Mouse (Mus musculus) stomach, embryonic 16.5 days (tissue): ENCODE results near the gene Prdm10. TPM values are rescaled to one million over a fixed set of nuclear protein-coding genes. Genes with fewer than 3 reads are reported as not detected.

Experiments
- ATAC-seq: fragments of 200-750 bp; cut with Nextera tagmentation; 2 replicates; pipeline ENCODE4 v1.8.0; 2017; ENCODE audit warnings: moderate number of reproducible peaks, moderate TSS enrichment; ENCODE audit not compliant: insufficient read depth, low FRiP score
- H3K27ac ChIP-seq: fragments of 300-500 bp; sonication (generic); 2 replicates; pipeline ENCODE4 v1.5.1; 2014; ENCODE audit warnings: low read length
- H3K27me3 ChIP-seq: fragments of 300-500 bp; sonication (generic); 2 replicates; pipeline ENCODE4 v1.6.1; 2014; ENCODE audit warnings: low read length, control low read depth, mixed read lengths; ENCODE audit not compliant: control insufficient read depth, insufficient read depth
- H3K36me3 ChIP-seq: fragments of 300-500 bp; sonication (generic); 2 replicates; pipeline ENCODE4 v1.6.1; 2014; ENCODE audit warnings: low read length; ENCODE audit not compliant: control insufficient read depth, insufficient read depth
- H3K4me1 ChIP-seq: fragments of 300-500 bp; sonication (generic); 2 replicates; pipeline ENCODE4 v1.6.1; 2014; ENCODE audit warnings: low read length, control low read depth, mixed read lengths; ENCODE audit not compliant: control insufficient read depth, insufficient read depth
- H3K4me2 ChIP-seq: fragments of 300-500 bp; sonication (generic); 2 replicates; pipeline ENCODE4 v1.6.1; 2014; ENCODE audit warnings: low read depth, low read length, mixed read lengths
- H3K4me3 ChIP-seq: fragments of 300-500 bp; sonication (generic); replicated peaks from 2 replicates; pipeline ENCODE4 v1.5.1; 2014; ENCODE audit warnings: mild to moderate bottlenecking, low read length
- H3K9ac ChIP-seq: fragments of 300-500 bp; sonication (generic); 2 replicates; pipeline ENCODE4 v1.6.1; 2014; ENCODE audit warnings: low read length
- H3K9me3 ChIP-seq: fragments of 300-500 bp; sonication (generic); replicated peaks from 2 replicates; pipeline ENCODE4 v1.6.1; 2016; ENCODE audit warnings: low read length, control low read depth; ENCODE audit not compliant: control insufficient read depth
- WGBS: fragments of 180-500 bp; shearing (Covaris S2); extraction: QIAGEN DNeasy Blood & Tissue Kit; methylation state at CpG from one replicate; pipeline ENCODE4 v1.1.7; 2014; 5-methylcytosine and 5-hydroxymethylcytosine counted together
- polyA plus RNA-seq: library from polyadenylated mRNA; unstranded; fragments of >200 nt; fragmentation: Nextera tagmentation; extraction: Ambion mirVana; gene quantifications from 2 replicates; pipeline ENCODE4 v1.2.1, GENCODE M21; 2015

Gene Prdm10
- polyA plus RNA-seq, 1 experiment from 2014 or later: 4.8 TPM

- no peaks in the 10 kb centered on the region for H3K4me1 ChIP-seq
- WGBS: 91% methylated on average over 3 of the region's 3 CpGs
- H3K27me3 ChIP-seq: no peaks in the 10 kb centered on the region
- H3K4me2 ChIP-seq: no peak overlapping the region
- H3K36me3 ChIP-seq: peaks cover 4% of the 10 kb centered on the region; the same call in 1 of the 2 replicates
- H3K9me3 ChIP-seq: no peaks in the 10 kb centered on the region
- H3K27ac ChIP-seq: no peak overlapping the region
- no peak overlapping the region for H3K9ac ChIP-seq
- H3K4me3 ChIP-seq: no peak overlapping the region
- ATAC-seq: no peak
Observed at GRCm38 (mm10) chr9:31330816-31331215, 50.5 kb downstream of the Prdm10 start.

- no peak overlapping the region for H3K4me2 ChIP-seq
- no peaks in the 10 kb centered on the region for H3K9me3 ChIP-seq
- H3K27me3 ChIP-seq: no peaks in the 10 kb centered on the region
- peaks cover 4% of the 10 kb centered on the region; the same call in 1 of the 2 replicates for H3K36me3 ChIP-seq
- no peak overlapping the region for H3K27ac ChIP-seq
- H3K4me3 ChIP-seq: no peak overlapping the region
- no peak overlapping the region for H3K9ac ChIP-seq
- no peak for ATAC-seq
- 73% methylated on average over 4 of the region's 4 CpGs for WGBS
- no peaks in the 10 kb centered on the region for H3K4me1 ChIP-seq
Observed at GRCm38 (mm10) chr9:31331246-31331645, 50.9 kb downstream of the Prdm10 start.

DNA sequence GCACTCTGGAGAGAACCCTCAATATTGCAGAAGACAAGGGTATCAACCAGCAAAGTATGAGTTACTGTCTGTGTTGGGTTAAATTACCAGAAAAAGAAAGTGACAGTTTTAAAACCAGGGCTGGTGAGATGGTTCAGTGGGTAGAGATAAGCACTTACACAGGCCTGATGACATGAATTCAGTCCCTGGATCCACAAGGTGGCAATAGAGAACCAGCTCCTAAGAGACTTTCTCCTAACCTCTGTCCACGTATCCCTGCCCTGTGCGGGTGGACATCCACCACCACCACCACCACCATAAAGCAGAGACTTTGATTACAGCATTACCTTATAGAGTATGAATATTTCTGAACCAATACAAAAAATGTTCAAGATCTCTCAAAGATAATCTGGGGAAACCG is 51.6 kb downstream of the Prdm10 start:
- 66% methylated on average over 3 of the region's 3 CpGs for WGBS

DNA sequence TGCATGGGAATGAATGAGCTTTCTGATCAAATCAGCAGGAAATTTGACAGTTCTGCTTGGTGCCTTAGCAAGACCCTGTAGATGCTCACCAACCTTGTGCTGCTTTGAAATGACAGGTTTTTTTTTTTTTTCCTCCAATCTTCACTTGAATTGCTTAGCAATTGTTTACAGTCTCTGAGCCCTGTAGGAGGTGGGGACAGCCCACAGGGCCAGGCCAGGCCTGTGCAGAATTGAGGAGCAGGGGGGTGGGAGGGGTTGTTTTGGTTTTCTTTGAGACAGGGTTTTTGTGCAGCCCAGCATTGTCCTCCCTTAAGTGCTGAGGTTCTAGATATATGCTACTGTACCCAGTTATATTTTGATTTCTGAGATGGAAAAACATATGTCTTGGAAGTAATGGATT is 52.5 kb downstream of the Prdm10 start:
- Histone ChIP-seq H3K4me1 (no peaks in the 10 kb centered on the region), H3K4me2 (no peak overlapping the region), H3K4me3 (no peak overlapping the region), H3K27ac (no peak overlapping the region), H3K36me3 (peaks cover 4% of the 10 kb centered on the region; the same call in 1 of the 2 replicates), H3K9me3 (no peaks in the 10 kb centered on the region), H3K9ac (no peak overlapping the region), H3K27me3 (no peaks in the 10 kb centered on the region)
- ATAC-seq: no peak

More for the DNA sequence above, 51.6 kb downstream of the Prdm10 start:
- ATAC-seq: no peak
- peaks cover 4% of the 10 kb centered on the region; the same call in 1 of the 2 replicates for H3K36me3 ChIP-seq
- no peak overlapping the region for H3K9ac ChIP-seq
- no peaks in the 10 kb centered on the region for H3K27me3 ChIP-seq
- no peaks in the 10 kb centered on the region for H3K4me1 ChIP-seq
- no peak overlapping the region for H3K4me2 ChIP-seq
- H3K9me3 ChIP-seq: no peaks in the 10 kb centered on the region
- H3K4me3 ChIP-seq: no peak overlapping the region
- H3K27ac ChIP-seq: no peak overlapping the region

GRCm38 (mm10) chr9:31334991-31335390 is 54.7 kb downstream of the Prdm10 start:
- H3K9me3 ChIP-seq: no peaks in the 10 kb centered on the region
- H3K4me1 ChIP-seq: no peaks in the 10 kb centered on the region
- no peak overlapping the region for H3K9ac ChIP-seq
- H3K36me3 ChIP-seq: peaks cover 1% of the 10 kb centered on the region; the same call in 1 of the 2 replicates
- no peak for ATAC-seq
- H3K4me3 ChIP-seq: no peak overlapping the region
- no peaks in the 10 kb centered on the region for H3K27me3 ChIP-seq
- no peak overlapping the region for H3K4me2 ChIP-seq
- no peak overlapping the region for H3K27ac ChIP-seq
- 90% methylated on average over 6 of the region's 6 CpGs for WGBS

- H3K27me3 ChIP-seq: no peaks in the 10 kb centered on the region
Observed at GRCm38 (mm10) chr9:31344289-31344831, 64.0 kb downstream of the Prdm10 start.

DNA sequence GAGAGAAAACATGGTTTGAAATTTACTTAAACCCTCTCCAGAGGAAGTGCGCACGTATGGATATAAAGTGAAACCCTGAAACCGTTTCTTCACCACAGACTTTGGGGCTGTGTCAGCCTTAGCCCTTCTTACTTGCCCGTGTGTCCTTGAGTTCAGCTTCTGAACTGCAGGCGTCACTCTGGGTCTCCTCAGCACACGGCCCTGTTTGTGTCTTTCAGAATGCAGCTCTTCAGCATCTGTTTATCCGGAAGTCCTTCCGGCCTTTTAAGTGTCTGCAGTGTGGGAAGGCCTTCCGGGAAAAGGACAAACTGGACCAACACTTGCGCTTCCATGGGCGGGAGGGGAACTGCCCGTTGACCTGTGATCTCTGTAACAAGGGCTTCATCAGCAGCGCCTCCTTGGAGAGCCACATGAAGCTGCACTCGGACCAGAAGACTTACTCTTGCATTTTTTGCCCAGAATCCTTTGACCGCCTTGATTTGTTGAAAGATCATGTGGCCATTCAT is 66.3 kb downstream of the Prdm10 start:
- H3K4me1 ChIP-seq: no peaks in the 10 kb centered on the region
- no peak overlapping the region for H3K4me2 ChIP-seq
- no peaks in the 10 kb centered on the region for H3K27me3 ChIP-seq
- ATAC-seq: no peak
- H3K9me3 ChIP-seq: no peaks in the 10 kb centered on the region
- H3K36me3 ChIP-seq: no peaks in the 10 kb centered on the region
- no peak overlapping the region for H3K4me3 ChIP-seq
- H3K9ac ChIP-seq: no peak overlapping the region
- H3K27ac ChIP-seq: no peak overlapping the region
- 71% methylated on average over 15 of the region's 15 CpGs for WGBS

More at GRCm38 (mm10) chr9:31344289-31344831, 64.0 kb downstream of the Prdm10 start:
- Histone ChIP-seq H3K4me1 (no peaks in the 10 kb centered on the region), H3K9me3 (no peaks in the 10 kb centered on the region), H3K36me3 (no peaks in the 10 kb centered on the region), H3K27ac (no peak overlapping the region), H3K9ac (no peak overlapping the region), H3K4me2 (no peak overlapping the region), H3K4me3 (no peak overlapping the region)
- ATAC-seq: no peak
- 64% methylated on average over 11 of the region's 11 CpGs for WGBS

- 82% methylated on average over 4 of the region's 4 CpGs for WGBS
- H3K36me3 ChIP-seq: no peaks in the 10 kb centered on the region
- H3K9ac ChIP-seq: no peak overlapping the region
- H3K27ac ChIP-seq: no peak overlapping the region
- no peaks in the 10 kb centered on the region for H3K9me3 ChIP-seq
- H3K4me1 ChIP-seq: no peaks in the 10 kb centered on the region
- H3K4me3 ChIP-seq: no peak overlapping the region
- H3K27me3 ChIP-seq: no peaks in the 10 kb centered on the region
- no peak overlapping the region for H3K4me2 ChIP-seq
- ATAC-seq: no peak
Observed at GRCm38 (mm10) chr9:31348458-31348857, 68.1 kb downstream of the Prdm10 start.

GRCm38 (mm10) chr9:31348915-31349314 is 68.6 kb downstream of the Prdm10 start:
- H3K9ac ChIP-seq: no peak overlapping the region
- no peaks in the 10 kb centered on the region for H3K27me3 ChIP-seq
- 64% methylated on average over 11 of the region's 11 CpGs for WGBS
- no peak overlapping the region for H3K27ac ChIP-seq
- no peaks in the 10 kb centered on the region for H3K9me3 ChIP-seq
- H3K36me3 ChIP-seq: no peaks in the 10 kb centered on the region
- no peak overlapping the region for H3K4me3 ChIP-seq
- no peaks in the 10 kb centered on the region for H3K4me1 ChIP-seq
- H3K4me2 ChIP-seq: no peak overlapping the region
- ATAC-seq: peak; percentile 56; the same call in 1 of the 2 replicates
